Mouse (Mus musculus): ENCODE measurements around the gene Lrrc8d.

Gene Lrrc8d

GRCm38 (mm10) chr5:105715531-105716124, 15.9 kb downstream of the Lrrc8d start:
- DNase-seq (ENCODE audit: low spot score) = no peak

DNA sequence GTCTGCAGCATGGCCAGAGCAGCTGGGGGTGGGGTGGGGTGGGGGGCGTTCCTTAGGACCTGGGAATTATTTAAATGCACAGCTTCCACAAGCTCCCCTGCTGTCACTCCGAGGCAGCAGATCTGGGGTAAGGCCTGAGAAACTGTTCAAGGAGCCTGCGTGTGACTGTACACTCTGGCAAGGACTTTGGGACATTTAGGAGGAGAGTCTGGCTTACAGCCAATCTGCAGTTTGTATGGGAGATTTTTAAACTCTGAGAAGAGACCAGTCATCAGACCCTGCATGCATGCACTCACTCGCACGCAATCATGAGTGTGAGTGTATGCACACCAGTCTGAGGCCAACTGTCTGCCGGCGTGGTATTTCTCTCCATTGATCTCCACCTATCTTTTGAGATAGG, 17.5 kb downstream of the Lrrc8d start:
- no peak for DNase-seq (ENCODE audit: low spot score)

GRCm38 (mm10) chr5:105718138-105718670, 18.4 kb downstream of the Lrrc8d start:
- DNase-seq (ENCODE audit: low spot score) = no peak

GRCm38 (mm10) chr5:105721267-105721666, 21.5 kb downstream of the Lrrc8d start:
- no peak for DNase-seq (ENCODE audit: low spot score)

GRCm38 (mm10) chr5:105722807-105723206, 23.0 kb downstream of the Lrrc8d start:
- no peak for DNase-seq (ENCODE audit: low spot score)

DNA sequence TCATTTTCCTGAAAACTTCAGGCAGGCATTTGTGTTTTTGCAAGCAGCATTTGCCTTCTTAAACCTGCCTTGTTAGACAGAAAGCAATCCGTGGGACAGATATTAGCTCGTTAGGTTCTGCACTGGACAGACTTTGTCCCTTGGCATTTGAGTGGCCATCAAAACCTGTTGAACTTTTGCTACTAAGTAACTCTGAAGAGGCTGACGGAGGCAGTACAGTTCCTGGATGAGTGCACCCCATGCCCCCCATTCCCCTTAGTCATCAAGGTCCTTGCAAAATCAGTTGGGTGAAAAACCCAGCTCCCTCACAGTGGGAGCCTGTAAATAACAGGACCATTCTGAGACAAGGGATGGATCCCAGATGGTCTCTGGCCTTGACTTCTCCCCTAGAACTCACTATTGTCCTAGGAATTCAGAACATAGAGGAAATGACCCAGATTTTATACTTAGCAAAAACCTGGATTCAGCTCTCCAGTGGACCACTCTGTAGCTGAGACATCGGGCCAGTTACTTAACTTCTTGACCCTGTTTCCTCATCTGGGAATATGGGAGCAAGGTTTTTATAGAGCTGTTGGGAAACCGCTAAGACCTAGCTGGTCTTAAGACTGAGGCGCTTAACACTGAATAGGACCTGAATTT, 30.5 kb downstream of the Lrrc8d start:
- no peak for DNase-seq (ENCODE audit: low spot score)

- DNase-seq (ENCODE audit: low spot score) = peak; percentile 13
Observed at GRCm38 (mm10) chr5:105731173-105731626, 31.4 kb downstream of the Lrrc8d start.

- DNase-seq (ENCODE audit: low spot score) = peak; percentile 55
Observed at GRCm38 (mm10) chr5:105731627-105732432, 32.1 kb downstream of the Lrrc8d start.

DNA sequence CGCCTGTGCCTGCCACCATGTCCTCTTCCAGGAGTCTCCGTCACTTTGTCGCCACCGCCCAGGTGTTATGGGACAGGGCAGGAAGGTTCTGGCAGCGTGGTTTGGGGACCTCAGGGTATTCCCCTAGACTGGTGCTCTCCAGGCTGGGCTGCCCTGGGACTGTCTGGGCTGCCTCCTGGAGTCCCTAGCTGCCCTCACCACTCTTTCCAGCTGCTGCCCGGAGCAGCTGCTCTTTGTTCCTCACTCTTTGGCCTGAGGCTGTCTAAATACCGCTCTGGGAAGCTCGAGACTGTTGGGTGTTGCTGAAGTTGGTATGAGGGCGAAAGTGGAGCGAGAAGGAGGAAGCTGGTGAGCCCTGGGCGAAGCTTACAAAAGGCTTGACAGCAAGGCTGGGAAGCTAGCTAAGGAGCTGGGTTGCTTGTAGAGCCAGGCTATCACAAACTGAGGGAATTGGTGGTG, 32.7 kb downstream of the Lrrc8d start:
- peak; percentile 8 for DNase-seq (ENCODE audit: low spot score)

DNA sequence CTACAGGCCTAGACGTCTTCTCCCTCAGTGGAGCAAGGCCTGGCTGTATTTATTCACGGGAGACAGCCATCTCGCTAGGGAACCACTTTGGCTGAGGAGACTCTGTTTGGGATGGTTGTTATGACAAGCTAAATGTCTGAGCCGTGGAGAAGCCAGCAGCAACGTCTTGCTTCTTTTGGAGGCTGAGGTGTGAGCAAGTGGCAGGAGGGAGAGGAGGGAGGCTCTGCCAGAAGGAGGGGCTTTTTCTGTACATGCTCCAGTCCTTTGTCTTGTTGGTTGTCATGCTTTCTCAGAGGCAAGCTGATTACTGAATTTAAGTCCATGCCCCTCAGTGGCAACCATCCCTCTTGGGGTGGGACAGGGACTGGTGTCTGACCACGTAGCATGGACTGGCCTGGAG, 33.5 kb downstream of the Lrrc8d start:
- no peak for DNase-seq (ENCODE audit: low spot score)

DNA sequence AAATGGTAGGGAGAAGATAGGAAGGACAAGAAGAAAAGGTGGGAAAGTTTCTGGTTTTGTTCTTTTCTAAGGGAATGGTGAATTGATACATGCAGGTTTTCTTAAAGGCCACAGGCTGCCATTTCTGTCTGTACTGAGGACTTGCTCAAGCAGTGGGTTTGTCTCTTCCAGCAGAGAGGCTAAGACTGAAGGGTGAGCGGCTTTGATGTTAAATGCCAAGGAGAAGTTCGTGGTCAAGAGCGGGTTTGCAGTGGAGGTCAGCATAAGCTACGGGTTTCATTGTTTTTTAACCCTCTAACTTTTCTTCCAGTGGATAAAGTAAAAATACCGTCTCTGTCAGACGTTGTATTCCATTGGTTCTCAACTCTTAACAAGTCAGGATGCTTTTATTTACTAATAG, 36.6 kb downstream of the Lrrc8d start:
- DNase-seq (ENCODE audit: low spot score) = no peak

- DNase-seq (ENCODE audit: low spot score) = no peak
Observed at GRCm38 (mm10) chr5:105737145-105737544, 37.4 kb downstream of the Lrrc8d start.

DNA sequence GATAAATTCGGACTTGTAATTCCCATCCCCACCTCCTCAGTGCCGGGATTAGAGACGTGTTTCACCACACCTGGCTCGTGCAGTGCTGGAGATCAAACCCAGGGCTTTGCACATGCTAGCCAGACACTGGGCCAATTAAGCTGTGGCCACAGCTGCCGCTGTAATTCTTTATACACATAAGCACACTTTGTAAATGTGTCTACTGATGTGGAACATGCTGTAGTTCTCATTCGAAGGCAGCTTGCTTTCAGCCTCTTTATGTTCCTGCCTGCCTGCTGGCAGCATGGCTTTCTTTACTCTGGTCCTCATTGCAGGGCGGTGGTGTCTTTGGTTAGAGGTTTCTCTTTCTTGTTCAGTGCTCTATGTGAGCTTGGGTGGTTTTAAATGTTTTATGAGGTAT, 40.7 kb downstream of the Lrrc8d start:
- DNase-seq (ENCODE audit: low spot score) = peak; percentile 71

- no peak for DNase-seq (ENCODE audit: low spot score)
Observed at GRCm38 (mm10) chr5:105742641-105743040, 42.9 kb downstream of the Lrrc8d start.

DNA sequence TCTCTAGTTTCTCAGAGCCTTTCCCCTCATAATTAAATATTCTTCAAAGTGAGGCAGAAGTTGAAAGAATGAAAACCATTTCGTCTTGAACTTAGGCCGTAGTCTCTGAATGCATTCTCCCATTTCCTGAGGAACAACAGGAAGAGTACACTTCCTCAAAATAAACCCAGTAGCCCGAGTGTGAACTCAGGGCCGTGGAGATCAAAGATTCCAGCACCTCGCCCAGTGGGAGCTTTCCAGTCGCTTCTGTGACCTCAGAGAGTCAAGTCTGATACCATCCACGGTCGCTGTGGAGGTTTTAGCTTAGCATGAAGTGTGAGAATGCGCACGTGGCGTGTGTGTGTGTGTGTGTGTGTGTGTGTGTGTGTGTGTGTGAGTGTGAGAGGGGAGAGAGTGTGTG, 45.6 kb downstream of the Lrrc8d start:
- no peak for DNase-seq (ENCODE audit: low spot score)

DNA sequence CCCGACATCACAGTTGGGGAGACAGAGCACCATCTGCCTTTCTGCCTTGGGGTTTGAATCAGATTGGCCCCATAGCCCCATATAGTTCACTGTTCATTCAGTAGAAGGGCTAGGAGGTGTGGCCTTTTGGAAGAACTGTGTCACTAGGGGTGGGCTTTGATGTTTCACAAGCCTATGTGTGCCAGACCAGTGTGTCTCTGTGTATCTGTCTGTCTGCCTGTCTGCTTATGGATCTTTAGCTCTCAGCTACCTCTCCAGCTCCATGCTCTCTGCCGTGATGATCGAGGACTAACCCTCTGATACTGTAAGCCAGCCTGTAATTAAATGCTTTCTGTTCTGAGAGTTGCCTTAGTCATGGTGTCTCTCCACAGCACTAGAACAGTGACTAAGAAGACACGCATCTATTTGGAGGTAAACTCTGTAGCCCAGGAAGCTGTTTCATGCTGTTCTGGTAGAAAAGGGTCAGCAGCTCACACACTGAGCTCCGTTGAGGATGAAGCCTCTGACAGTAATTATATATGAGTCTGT, 46.2 kb downstream of the Lrrc8d start:
- DNase-seq (ENCODE audit: low spot score) = no peak

- no peak for DNase-seq (ENCODE audit: low spot score)
Observed at GRCm38 (mm10) chr5:105754803-105755202, 55.0 kb downstream of the Lrrc8d start.

GRCm38 (mm10) chr5:105755491-105755890, 55.7 kb downstream of the Lrrc8d start:
- DNase-seq (ENCODE audit: low spot score) = no peak

DNA sequence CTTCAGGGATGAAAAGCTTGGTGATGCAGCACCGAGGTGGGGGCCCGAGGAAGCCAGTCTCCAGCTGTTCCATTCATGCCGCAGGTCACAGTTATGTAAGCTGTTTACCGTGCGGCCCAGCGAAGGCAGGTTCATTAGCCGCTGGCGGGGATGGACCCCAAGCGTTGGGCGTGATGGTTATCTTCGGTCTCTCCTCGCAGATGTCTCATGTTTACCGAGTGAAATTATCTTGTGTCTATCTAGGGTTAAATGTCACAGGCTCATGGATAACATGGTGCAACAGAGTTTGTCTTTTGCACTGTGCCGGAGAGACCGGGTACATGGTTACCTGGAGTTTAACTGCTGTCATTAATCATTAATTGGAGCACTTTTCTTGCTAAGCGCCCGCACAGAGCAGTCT, 58.2 kb downstream of the Lrrc8d start:
- DNase-seq (ENCODE audit: low spot score) = no peak

DNA sequence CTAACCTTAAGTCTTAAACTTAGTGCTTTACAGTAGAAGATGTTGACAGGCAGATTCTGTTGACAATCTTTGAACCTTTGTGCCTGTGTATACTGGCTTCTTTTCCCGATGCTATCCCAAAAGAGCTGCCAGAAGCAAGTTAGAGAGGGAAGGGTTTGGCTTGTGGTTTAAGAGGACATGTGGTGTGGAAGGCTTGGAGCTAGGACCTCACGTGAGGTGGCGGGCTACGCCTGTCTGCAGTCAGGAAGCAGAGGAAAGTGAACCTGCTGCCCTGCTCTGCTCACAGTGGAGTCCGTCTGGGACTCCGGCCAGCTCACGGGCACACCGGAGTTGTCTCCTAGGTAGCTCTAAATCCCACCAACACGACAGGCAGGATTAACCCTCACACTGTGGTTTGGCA, 59.1 kb downstream of the Lrrc8d start:
- no peak for DNase-seq (ENCODE audit: low spot score)

DNA sequence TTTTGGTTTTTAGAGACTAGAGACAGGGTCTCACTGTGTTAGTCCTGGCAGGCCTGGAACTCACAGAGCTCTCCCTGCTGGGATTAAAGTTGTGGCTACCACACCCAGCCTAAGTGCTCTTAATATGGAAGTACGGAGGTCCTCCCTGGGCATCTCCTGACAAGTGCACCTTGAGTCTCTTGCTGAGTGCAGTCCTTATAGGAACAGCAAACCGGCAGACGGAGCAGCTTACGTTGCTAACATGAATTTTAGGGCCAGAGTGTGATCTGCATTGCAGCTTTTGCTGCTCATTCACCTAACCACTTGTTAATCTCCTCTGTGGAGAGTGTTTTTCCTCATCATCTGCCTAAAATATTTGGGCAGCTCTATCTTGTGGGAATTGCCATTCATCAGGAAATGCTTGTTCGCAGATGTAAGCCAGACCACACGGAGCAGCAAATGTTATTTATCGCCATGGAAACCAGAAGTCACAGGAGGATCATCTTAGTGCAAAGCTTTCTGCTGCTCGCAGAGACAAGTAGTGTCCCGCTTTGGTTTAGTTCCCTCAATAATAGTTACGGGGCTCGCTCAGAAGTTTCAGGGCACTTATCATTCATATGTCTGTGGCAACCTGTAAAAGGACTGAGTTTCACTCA, 62.2 kb downstream of the Lrrc8d start:
- peak; percentile 46 for DNase-seq (ENCODE audit: low spot score)

DNA sequence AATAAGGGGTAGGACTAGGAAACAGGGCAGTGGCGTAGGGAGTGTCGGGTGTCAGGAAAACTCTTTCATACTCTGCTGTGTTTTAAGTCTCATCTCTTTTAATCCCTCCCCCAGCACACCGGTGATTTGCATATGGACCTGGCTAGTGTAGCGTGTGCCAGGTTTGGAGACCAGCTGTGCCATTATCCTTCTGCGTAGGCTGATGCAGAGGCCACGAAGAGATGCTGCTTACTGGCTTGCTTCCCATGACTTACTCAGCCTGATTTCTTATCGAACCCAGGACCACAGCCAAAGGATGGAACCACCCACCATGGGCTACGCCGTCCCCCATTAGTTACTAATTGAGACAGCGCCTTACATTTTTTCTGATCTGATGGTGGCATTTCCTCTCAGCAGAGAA, 64.6 kb downstream of the Lrrc8d start:
- DNase-seq (ENCODE audit: low spot score) = no peak

All from retina, embryonic 14.5 days (tissue).